Mouse (Mus musculus): ENCODE measurements at regions not wholly inside any gene's neighbourhood (a gene's known extent, or its start where the extent isn't known, plus 50 kb on each side); places are given as distances from the start of the nearest gene placed in this dataset.

DNA sequence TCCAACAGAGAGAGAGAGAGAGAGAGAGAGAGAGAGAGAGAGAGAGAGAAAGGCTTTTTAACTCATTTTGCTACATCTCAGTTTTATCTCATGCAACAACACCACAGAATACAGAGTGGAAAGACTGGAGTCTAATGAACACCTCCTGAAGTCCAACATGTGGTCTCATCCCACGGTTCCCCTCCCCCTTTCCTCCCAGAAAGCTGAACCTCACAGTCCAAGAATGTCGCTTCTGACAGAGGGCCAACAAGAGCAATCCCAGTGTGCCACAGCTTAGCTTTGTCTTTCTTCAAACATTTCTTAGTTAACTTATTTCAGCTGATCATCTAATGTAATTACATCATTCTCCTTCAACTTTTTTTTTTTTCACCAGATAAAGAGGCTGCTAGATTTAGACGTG, 180.5 kb upstream of the Egln3 start:
- no peak for DNase-seq (ENCODE audit: low spot score)

- no peak for DNase-seq (ENCODE audit: low spot score)
Measured at GRCm38 (mm10) chr12:54382965-54383364, 179.3 kb upstream of the Egln3 start.

DNA sequence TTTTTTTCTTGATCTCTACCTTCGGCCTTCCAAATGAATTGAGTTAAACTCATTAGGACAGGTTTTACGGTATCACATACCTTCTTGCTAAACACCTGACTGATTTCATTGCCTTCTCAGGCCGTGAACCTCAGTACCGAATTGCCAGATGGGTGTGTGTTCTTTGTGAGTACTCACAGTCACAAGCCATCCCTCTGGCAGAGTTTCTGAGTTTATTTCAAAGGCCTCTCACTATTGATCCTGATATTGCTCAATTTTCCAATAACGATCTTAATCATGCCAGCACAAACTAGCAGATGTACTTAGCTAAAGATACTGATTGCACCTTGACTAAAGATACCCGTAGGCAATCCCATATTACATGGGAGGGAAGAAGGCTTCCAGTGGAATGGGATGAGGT, 178.4 kb upstream of the Egln3 start:
- no peak for DNase-seq (ENCODE audit: low spot score)

GRCm38 (mm10) chr12:54380322-54380721, 176.7 kb upstream of the Egln3 start:
- no peak for DNase-seq (ENCODE audit: low spot score)

DNA sequence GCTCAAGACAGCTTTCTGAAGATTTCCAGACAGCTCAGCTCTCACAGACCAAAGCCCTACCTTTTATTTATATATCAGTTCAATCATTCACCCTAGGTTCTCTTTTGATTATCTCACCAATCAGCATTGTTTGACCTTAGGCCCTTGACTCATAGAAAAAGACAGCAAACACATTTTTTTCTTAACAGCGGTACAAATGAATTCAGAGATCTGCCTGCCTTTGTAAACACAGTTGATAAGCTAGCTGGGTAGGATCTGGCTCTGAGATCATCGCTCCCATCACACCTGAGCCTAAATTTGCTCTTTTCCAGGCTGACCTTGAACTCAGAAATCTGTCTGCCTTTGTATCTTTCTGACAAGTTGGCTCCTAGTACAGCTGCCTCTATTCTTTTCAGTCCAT, 174.9 kb upstream of the Egln3 start:
- DNase-seq (ENCODE audit: low spot score) = no peak

DNA sequence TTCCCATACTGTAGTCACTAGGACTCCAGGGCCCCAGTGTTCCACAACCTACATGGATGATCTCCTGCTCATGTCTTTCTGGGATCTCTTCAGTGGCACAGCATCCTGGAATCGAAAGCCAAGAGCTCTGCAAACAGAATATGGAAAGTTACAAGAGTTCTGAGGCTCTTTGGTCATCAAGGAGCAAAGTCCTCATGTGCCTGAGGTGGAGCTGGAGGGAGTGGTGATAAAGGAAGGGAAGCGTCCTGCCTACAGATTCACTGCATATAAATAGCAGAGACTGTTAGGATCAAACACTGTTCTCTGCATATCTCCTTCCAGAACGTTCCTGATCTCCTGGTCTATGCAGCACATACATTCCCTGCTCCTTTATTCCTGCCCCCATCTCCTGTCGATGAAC, 170.4 kb upstream of the Egln3 start:
- DNase-seq (ENCODE audit: low spot score) = no peak

DNA sequence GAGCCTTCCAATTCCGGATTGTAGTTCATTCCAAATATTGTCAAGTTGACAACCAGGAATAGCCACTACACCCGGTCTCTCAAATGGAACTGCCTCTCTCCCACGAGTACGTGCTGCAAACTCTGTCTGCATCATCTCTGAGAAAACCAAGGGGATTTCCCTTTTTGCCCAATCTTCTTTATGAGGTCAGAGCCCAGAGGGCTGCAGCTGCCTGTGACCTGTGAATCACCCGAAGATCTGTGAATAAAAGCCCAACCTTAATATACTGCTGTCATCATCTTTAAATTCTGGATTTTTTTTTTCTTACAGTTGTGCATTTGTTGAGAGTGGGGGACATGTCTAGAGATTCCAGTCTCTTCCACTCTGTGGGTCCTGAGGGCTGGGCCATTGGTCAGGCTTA, 165.6 kb upstream of the Egln3 start:
- no peak for DNase-seq (ENCODE audit: low spot score)

- no peak for DNase-seq (ENCODE audit: low spot score)
Measured at GRCm38 (mm10) chr12:54364381-54365095, 160.9 kb upstream of the Egln3 start.

- no peak for DNase-seq (ENCODE audit: low spot score)
Measured at GRCm38 (mm10) chr12:54361762-54362161, 158.1 kb upstream of the Egln3 start.

DNA sequence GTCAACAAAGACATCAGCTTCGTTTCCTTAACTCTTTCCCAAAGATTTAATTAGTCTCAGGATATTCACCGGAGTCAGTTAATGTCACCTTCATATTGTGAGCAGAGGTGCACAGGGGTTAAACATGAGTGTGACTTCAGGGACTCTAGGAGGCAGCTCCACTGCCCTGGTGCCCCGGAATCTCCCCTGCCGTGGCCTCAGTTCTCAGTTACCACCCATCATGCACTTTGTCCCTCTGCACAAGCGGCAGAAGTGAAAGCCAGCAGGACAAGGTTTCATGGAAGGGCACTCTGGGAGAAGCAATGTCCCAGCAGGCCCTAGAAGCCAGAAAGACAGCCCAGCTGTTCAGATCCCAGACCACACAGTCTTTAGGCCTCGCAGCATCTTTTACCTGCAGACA, 150.5 kb upstream of the Egln3 start:
- DNase-seq (ENCODE audit: low spot score) = no peak

- DNase-seq (ENCODE audit: low spot score) = no peak
Measured at GRCm38 (mm10) chr12:54353694-54354093, 150.0 kb upstream of the Egln3 start.

DNA sequence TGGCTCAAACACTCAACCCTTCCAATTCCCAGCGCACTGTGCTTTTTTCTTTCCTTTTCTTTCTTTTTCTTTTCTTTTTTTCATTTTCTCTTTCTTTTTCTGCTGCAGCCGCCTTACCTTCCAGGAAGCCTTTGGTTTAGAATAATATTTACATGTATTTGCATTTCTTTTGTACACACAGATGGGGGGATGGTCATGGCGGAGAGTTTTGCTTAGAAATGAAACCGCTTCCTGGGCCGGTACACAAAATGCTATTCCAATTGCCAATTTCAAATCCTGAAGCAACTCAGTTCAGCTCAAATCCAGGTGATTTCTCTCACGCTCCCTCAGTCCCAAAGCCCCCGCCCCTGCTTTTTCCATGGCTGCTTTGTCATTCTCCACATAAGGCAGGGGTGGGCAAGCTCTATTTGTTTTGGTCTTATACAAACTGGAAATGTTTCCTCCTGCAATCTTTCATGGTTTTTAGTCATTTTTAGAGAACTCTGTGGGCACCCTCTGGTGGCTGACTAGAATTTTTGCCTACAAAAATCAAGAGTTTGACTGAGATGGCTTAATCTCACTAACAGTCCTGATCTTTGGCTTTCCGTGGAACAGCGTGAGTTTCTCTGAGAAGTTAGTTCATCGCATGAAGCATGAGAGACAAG, 149.4 kb upstream of the Egln3 start:
- no peak for DNase-seq (ENCODE audit: low spot score)

- no peak for DNase-seq (ENCODE audit: low spot score)
Measured at GRCm38 (mm10) chr12:54350293-54350692, 146.6 kb upstream of the Egln3 start.

GRCm38 (mm10) chr12:54349403-54349802, 145.7 kb upstream of the Egln3 start:
- no peak for DNase-seq (ENCODE audit: low spot score)

DNA sequence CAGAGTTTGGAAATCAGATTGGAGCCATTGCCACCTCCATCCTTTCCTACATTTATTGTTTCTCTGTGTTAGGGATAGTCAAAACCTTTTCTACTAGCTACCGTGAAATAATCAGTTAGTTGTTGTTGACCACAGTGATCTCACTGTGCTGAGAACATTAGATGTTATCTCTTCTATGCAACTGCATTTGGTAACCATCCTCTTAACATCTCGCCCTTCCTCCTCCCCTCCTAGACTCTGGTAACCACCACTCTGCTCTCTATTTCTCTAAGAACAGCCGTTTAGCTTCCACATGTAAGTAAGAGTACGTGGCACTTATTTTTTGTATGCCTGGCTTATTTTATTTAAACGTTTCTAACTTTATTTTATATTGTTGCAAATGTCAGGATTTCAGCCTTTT, 139.8 kb upstream of the Egln3 start:
- no peak for DNase-seq (ENCODE audit: low spot score)

DNA sequence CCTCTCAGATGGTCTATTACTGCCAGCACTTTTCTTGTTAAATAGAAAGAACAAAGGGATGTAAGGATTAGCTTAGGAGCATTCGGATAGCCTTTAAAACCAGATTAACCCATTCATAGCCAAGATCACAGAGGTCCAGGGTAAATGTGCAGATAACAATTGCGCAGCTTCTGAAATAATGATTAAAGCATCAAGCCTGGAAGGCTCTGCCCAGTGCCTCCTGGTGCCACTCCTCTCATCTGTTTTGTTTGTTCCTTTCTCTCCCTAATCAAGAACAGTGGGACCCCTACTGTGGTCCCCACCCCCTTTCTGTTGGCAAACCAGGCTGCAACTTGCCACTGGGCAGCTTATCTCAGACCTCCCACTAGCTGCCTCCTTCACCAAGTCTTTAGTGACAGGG, 131.8 kb upstream of the Egln3 start:
- DNase-seq (ENCODE audit: low spot score) = no peak

DNA sequence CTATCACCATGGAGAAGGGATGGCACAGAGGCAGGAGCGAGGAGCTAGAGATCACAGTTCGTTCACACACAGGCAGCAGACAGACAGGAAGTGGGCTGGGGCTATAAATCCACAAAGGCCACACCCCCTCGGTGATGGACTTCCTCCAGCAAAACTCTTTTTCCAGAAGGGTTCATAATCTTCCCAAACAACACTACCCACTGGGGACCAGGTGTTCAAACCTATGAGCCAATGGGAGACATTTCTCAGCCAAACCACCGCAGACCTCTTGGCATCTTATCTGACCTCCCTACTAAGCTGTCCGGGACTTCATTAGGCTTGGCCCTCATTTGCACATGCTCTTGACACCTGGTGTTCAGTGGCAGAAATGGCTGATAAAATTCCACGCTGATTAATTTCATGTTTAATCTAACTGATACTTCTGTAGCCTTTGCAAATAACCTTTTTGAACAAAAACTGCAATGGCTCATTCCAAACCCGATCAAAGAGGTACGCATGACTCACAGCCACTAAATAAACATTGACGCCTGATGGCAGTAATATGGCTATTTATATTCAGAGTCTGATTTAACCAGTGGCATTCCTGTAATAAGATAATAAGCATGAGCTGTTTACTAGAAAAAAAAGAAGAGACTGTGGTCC, 131.0 kb upstream of the Egln3 start:
- no peak for DNase-seq (ENCODE audit: low spot score)

DNA sequence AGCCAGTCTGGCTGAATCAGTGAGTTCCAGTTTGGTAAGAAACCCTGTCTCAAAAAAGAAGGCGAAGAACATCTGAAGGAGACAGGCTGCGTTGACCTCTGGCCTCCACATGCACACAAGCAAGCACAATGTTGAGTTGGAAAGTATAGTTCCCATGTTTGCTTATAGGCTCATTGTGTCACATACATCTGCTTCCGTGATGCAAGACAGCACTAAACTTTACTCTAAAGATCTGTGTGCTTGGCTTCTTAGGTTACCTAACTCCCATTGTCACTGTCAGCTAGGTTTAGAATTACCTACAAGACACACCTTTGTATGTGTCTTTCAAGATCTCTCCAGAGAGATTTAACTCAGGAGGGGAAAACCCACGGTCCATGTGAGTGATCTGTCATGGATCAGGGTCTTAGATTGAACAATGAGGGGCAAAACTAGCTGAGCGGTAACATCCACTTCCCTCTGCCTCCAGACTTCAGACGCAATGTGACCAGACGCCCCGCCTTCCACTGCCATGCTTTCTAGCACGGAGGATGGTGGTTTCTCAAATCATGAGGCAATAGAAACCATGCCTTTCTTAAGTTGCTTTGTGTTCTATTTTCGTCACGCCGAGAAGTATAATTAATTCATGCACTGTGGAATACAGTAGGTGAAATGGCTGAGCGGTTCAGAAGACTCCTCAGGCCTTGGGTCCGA, 130.1 kb upstream of the Egln3 start:
- DNase-seq (ENCODE audit: low spot score) = no peak

- no peak for DNase-seq (ENCODE audit: low spot score)
Measured at GRCm38 (mm10) chr12:54327483-54327882, 123.8 kb upstream of the Egln3 start.

- DNase-seq (ENCODE audit: low spot score) = no peak
Measured at GRCm38 (mm10) chr12:54326571-54326970, 122.9 kb upstream of the Egln3 start.

- DNase-seq (ENCODE audit: low spot score) = no peak
Measured at GRCm38 (mm10) chr12:54320533-54320932, 116.9 kb upstream of the Egln3 start.

DNA sequence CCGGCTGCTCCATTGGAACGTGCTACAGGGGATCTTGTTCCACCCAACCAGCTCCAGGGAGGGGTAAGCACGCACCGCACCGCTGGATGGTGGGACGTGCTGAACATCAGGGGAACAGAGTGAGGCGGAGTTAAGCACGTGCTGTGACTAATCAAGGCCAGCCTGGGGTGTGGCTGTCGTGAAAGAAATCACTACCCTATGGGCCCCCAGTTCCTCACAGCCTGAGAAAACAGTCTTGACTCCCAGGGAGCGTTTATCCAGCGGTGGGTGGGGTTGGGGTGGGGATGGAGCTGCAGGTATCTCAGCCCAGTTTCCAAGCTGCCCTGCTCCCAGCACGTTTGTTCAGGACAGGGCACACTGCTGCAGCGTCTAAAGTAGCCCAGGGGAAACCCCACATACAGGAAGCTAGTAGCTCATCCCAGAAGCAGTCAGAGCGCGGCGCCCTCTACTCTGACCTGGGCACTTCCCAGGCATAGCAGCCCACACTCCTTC, 113.4 kb upstream of the Egln3 start:
- no peak for DNase-seq (ENCODE audit: low spot score)

- no peak for DNase-seq (ENCODE audit: low spot score)
Measured at GRCm38 (mm10) chr12:54316066-54316567, 112.5 kb upstream of the Egln3 start.

Measured in urinary bladder, postnatal 10 days (tissue).